Mouse (Mus musculus) gastrocnemius, adult 8-10 months (tissue): ENCODE results near the gene Odf3l2. TPM values are rescaled to one million over a fixed set of nuclear protein-coding genes. Genes with fewer than 3 reads are reported as not detected.

ENCODE experiments used
- DNase-seq, 2 experiments: peaks; one replicate each; pipeline ENCODE4 v3.0.0; 2022; ENCODE audit warnings: low spot score in 2 of 2
- total RNA-seq, 4 experiments: library from RNA; stranded (reverse); gene quantifications; 2 replicates each; pipeline ENCODE4 v1.2.4; 2022

The Odf3l2 gene
- 100 to 1,000 TPM in 1 of 4 experiments, 10 to 100 TPM in 3; 32.0 to 113 (median 56.6) TPM for total RNA-seq

DNA sequence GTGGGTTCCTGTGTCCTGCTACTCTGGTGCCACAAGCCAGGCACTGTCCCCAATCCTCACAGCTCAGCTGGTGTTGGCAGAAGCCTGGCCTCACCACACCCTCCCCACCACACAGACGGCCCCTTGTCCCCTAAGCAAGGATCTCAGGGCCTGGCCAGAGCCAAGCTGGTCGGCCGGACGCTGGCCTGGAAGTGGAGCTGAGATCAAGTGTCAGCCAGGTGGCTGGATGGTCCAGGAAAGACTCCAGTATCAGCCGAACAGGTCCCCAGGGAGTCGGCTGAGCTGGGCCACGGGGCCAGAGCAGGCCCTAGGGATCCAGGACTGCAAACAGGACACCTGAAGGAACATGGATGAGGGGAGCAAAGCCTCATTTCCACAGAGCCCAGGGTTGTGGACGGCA lies at the start of gene Odf3l2:
TSS of gene Odf3l2 (minus strand) at position 28 of the 400 bp plus-strand sequence.
- peak; percentile 76 to 88 for DNase-seq

DNA sequence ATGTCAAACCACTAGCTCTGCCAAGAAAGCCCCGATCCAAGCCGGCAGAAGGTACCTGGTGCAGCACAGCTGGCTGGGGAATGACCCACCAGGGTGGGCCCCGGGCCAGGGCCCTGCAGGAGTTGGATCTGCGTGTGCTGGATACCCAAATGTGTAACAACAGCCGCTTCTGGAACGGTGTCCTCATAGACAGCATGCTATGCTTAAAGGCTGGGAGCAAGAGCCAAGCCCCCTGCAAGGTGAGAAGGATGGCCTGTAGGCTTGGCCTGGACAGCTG lies 48.8 kb upstream of the Odf3l2 start:
- DNase-seq: no peak

DNA sequence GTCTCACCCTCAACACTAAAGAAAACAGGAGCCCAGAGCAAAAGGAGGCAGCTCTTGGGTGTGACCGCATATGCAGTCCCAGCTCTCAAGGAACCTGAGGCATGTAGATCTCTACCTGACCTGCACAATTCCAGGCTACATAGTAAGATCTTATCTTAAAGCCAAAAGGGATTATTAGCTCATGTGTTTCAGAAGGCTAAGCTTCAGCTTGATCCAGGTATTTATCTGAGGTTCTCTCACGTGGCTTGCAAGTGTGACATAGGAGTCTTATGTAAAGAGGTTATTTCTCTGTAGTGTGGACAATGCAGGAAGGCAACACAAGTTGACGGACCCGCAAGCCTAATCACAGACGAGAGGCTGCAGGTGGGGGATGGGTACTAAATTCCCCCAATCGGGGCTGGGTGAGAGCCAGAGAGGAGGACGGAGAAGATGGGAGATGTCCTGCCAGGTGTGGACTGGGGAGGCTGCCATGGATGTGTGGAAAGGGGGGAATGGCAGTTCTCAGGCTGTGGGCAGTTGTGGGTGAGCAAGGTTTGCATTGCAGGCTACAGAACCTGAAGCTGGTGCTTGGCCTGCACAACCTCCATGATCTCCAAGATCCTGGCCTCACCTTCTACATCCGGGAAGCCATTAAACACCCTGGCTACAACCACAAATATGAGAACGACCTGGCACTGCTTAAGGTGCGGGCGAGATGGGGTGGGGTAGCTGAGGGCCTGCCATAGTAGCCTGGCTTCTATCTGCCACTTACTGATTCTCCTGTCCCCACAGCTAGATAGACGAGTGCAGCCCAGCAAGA lies 48.2 kb upstream of the Odf3l2 start:
- DNase-seq: no peak

DNA sequence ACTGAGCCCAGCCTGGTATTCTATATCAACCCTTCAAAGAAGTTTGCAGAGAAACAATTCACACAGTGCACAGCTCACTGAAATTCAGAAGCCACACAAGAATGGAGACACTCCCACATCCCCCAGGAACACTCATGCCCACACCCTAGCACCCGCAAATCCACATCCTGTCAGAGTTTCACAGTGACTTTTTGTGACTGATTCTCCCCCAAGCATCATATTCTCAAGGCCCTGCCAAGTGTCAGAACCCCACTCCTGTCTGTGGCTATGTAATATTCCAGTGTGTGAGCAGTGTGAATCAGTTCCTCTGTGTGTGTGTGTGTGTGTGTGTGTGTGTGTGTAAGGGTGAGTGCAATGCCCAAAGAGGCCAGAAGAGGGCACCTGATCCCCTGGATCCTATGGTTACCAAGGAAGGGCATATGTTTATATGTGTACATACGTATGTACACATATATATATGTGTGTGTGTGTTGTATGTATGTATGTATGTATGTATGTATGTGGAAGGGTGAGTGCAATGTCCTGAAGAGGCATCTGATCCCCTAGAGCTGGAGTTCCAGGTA lies 46.5 kb upstream of the Odf3l2 start:
- DNase-seq: no peak

DNA sequence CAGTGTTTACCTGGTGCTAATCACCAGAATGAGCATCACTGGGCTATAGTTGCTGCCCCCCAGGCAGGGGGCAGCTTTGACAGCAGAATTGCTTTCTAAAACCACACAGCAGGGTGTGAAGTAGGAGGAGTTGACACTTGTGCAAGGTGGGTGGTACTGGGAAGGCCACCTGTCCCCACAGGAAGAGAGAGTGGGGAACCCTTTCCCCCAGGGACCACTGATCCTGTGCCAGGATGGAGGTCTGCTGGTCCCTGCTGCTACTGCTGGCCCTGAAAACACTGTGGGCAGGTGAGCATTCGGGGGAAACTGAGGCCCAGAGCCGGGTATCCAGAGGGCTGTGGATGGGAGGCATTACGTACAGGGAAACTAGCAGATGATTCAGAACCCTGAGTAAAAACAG lies 43.6 kb upstream of the Odf3l2 start:
- DNase-seq: no peak

DNA sequence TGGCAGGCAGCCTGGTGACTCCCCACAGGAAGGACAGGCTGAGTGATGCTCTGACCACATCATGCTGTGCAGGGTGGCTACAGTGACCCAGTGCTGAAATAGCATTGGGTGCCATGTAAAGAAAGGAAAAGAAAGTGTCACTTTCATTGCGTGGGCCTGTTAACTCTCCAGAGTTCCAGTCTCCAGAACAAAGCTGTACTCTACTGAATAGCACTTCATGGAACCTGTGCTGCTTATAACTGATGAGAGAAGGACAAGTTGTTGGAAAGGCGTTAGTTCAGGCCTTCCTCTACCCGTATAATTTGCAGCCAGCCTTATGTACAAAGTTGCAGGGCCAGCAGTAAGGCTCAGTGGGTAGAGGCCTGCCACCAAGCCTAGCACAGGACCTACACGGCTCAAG lies 43.2 kb upstream of the Odf3l2 start, which contains the start of gene Gzmm:
TSS of gene Gzmm (plus strand) at position 301 of the 400 bp plus-strand sequence.
- DNase-seq: no peak

DNA sequence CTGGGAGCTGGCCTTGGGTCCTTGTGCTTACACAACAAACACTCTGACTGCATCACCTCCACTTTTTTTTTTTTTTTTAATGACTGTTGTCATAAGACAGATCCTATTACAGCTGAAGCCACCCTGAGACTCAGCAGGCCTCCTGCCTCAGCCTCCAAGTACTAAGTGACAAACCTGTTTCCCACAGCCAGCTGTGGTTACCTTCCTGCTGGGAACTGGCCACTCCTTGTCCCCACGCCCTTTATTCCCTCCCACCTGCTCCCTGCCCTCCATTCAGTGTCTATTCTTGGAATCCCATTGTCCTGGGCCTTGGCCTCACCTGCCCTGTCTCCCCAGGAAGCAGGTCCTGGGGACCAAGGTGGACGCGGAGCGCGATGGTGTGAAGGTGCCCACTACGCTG lies 42.0 kb upstream of the Odf3l2 start:
- no peak for DNase-seq

DNA sequence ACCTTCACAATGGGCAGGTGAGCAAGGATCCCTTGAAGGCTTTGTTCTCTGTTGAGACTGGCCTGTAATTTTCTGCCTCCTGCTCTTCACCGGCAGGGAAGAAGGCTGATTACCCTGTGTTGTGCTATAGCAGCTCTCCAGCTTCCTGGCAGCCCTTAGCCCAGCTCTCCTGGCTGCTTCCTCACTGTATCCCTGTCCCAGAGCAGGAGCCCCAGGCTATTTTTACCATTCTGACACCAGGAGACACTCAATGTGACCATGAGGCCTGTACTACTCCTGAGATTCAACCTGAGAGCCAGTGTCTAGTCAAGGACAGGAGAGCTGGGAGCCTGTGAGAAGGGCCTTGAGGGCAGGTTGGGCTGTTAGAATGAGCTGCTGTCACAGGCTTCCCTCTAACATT lies 41.2 kb upstream of the Odf3l2 start:
- peak in 1 of 2 experiments; percentile 65 for DNase-seq

DNA sequence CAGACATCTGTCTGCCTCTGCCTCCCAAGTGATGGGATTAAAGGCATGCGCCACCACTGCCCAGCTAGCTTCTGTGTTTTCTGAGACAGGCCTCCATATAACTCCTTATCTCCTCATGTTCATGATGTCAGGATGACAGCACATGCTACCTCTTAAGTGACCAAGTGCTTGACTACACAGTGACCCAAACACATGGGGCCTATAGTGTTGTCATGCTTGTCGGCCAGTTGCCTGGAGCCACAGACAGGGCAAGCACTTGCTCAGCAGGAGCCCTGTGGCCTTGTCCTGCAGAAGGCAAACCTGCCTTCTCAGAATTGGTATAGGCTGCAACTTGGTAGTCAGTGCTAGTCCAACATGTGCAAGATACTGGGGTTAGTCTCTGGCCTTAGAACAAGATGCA lies 40.7 kb upstream of the Odf3l2 start:
- no peak for DNase-seq

DNA sequence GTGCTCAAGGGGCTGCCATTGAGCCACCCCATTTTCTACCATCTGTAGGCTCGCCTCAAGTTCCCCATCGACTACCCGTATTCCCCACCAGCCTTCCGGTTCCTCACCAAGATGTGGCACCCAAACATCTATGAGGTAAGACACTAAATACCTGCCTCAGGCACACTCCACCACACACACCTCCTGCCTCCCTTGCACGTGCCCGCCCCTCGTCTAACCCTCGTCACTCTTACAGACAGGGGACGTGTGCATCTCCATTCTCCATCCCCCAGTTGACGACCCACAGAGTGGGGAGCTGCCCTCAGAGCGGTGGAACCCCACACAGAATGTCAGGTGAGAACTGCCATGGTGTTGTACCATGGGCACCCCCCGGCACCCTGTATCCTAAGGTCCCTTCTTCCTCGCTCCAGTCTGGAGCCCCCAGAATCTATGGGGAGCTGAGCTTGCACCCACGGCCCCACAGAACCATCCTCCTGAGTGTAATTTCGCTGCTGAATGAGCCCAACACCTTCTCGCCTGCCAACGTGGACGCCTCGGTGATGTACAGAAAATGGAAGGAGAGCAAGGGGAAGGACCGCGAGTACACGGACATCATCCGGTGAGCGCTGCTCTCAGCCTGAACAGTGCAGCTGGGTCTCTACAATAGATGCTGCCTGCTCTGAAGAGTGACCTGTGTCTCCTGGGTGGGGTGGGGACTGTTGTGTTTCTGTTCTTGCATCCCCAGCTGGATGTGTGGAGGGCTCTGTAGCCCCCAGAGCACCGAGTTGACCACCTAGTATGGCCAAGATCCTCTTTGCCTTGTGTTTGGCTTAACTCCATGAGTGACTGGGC lies 39.4 kb upstream of the Odf3l2 start:
- no peak for DNase-seq

DNA sequence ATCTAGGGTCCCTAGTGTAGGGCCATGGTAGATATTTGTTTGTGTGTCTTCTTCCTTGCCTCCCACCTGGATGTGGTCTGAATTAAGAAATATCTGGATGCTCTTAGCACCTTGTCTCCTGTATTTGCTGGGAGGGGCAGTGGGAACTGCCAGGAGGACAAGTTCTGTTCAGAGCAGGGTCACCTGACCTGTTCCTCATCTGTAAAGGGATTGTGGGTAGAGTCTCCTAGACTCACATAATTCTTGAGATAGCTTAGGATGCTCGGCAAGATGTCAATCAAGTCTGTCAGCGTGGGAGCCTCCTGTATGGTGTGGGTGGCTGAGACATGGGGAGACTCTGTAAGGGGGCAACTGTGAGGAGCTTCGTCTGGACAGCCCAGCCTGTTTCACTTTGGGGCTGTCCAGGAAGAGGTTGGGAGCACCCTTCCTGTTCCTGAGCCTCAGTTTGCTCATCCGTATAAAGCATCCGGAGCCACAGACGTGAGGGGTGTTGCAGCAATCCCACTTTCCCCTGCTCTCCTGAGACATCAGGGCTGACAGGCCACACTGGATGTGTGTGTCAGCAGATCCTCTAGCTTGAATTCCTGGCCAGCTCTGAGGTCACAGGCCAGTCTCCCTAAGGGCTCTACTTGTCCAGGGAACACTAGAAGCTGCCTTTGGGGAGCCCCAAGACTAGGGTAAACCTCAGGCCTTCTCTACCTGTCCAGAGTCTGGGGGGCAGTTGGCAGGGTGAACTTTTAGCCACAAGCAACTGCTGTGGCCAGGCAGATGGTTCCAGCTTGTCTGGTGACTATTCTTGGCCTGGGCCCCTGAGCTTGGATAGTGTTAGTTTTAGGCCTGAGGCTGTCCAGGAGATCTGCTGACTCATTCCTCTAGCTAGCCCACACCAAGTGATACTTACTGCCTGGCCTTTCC lies 38.4 kb upstream of the Odf3l2 start:
- peak; percentile 68 to 80 for DNase-seq

DNA sequence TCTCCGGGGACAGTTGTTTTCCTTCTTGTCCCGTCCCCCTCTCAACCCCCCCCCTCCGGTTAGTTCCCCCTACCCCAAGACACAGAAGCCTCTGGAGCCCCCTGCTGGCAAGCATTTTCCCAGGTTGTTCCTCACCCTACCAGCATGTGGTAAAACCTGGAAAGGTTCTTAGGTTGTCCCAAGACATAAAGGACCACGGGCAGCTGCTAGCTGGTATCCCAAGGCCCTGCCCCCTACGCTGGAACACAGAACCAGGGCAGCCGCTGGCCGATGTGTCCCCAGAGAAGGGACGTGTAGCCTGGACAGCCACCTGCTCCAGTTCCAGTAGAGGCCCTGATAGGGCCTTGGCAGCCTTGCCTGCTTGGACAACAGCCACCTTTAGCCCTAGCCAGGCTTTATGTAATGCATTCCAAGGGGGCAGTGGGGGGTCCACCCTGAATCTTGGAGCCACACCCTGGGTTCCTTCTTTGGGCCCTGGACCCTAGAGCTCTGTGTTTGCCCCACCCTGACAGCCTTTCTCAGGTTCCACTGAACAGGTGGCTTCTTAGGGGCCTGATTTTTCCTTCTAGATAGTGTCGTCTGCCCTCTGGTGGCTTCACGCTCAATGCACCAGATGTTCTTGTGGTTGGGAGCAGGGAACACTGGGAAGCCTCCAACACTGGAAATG lies 37.5 kb upstream of the Odf3l2 start:
- peak; percentile 77 to 78 for DNase-seq

DNA sequence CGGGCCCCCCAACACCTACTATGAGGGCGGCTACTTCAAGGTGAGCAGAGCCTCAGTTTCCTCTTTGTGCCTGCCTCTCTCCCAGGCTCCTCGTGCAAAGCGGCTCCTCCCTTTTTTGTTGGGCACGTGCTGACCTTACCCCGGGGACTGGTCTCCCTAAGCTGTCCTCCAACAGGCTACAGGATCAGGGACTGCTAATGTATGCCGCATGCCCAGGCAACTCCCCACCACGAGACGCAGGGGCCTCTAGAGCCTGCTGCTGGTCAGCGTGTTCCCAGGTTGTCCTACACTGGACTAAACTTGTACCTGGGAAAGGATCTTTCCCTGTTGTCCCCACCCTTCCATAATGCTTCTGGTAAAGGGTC lies 37.0 kb upstream of the Odf3l2 start:
- DNase-seq: no peak

DNA sequence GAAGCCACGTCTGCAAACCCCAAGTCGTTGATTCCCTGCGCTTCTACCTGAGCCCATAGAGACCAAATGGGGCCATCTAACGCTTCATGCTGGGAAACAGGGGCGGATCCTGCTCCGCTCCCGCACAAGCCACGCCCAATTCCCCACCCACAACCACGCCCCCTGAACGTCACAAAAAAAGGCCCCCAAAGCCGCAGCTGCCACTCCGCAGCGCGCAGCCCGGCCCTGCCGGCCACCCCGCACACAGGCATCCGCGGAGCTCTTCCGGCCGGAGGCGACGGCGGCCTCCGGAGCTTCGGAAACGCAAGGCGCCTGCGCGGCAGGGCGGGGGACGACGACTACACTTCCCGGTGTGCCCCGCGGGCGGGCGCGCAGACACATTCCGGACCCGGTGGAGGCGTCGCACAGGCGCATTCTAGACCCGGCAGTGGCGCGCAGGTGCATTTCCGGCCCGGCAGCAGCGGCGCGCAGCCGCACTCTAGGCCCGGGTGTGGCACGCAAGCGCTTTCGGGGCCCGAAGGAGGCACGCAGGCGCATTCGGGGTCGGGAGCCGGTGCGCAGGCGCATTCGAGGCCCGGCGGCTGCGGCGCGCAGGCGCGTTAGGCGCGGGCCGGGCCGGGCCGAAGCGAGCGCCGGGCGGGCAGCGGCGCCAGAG lies 36.2 kb upstream of the Odf3l2 start, which contains the start of gene Cdc34:
TSS of gene Cdc34 (plus strand) at position 605 of the 655 bp plus-strand sequence.
- DNase-seq: peak; percentile 98 to 100

DNA sequence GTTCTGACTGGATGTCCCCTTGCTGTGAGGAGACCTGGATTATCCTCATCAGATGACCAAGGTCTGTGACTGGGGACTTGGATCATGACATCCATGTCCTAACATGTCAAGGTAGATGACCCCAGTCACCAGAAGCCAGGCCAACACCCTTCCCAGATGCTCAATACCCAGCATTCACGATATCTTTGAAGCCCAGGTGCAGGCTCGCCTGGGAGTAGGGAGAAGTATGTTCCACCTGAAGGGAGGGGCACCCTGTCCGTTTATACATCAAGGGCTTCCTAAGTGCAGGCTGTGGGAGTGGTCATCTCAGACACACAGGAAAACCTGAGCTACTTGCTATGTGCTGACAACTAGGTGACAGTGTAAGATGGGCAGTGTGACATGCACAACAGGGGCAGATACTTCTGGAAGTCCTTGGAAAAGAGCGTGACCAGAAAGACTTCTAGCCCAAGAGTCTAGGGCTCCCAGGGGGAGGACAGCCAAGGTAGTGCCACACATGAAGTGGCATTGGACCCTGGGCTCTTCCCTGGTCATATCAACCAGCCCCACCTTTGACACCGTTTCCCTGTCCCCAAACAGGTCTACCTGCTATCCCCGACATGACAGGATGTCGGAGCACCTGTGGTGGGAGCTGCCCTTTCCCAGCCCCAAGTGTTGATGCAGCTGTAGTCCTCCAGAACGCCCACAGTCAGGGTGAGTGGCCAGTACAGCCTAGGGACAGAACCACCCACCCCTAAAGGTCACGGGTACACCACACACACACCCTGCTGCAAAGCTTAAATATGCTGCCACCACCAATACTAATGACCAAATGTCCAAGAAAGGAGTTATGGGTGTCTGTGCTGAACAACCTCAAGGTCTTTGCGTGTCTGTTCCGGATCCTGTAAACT lies 35.3 kb upstream of the Odf3l2 start:
- no peak for DNase-seq

DNA sequence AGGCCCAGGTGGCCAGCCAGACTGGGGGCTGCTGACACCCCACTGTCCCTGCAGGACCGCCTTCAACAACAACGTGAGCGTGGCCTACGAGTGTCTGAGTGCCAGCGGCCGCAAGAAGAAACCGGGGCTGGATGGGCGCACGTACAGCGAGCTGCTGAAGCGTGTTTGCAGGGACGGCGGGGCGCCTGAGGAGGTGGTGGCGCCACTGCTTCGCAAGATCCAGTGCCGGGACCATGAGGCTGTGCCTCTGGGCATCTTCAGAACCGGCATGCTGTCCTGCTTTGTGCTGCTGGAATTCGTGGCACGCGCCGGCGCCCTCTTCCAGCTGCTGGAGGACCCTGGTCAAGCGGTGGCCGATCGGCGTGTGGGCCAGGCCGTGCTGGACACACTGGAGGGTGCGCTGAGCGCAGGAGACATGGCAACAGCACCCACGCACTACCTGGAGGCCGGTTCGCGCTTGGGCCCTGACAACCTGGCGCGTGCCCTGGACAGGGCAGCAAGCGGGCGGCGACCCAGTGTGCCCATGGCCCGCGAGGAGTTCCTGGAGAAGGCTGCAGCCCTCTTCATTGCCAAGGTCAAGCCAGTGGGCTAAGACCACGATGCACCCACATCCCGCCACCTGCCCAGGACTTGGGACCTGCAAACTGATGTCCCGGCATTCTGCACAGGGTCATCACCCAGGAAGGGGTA lies 30.0 kb upstream of the Odf3l2 start:
- no peak for DNase-seq

DNA sequence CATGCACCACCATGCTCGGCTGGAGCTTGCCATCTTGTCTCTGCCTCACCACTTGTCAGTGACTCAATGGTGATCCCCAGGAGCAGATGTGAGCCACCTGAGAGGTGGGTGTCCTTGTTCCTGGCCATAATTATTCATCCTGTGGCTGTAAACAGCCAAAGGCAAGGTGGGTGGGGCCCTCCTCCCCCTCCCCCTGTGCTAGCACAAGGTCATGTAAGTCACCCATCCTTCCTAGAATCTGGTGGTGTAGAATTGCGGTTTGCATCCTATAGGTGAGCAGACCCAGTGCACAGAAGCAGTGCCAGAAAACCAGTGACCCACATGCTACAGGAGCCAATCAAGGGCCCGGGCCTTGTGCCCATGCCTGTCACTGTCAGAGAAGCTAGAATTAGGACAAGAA lies 27.5 kb upstream of the Odf3l2 start:
- DNase-seq: no peak

DNA sequence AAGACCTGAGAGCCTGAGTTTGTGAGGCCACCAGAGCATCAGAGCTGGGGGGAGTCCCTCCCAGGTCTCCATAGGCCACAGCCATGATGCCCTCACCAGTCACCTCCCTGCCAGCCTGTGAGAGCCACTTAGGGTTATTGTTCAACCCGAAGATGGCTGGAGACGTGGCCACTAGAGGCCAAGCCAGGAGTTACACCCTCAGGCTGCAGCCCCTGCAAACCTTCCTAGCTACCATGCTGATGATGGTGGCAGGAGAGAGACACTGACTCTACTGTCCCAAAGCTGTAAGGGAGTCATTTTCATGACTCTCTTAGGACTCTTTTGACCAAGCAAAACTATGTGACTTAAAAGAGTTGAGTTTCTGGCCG lies 26.5 kb upstream of the Odf3l2 start:
- no peak for DNase-seq
